Mouse (Mus musculus) kidney, adult 10 weeks (tissue): Measurements from ENCODE around the gene Krt33a. TPM values are rescaled to one million over a fixed set of nuclear protein-coding genes. Genes with fewer than 3 reads are reported as not detected.

Experiments
- polyA plus RNA-seq: library from polyadenylated mRNA; stranded (reverse); fragments of 350-450 nt; fragmentation: Illumina TruSeq; extraction: RNeasy Lipid Tissue Mini Kit (QIAGEN cat#74804); gene quantifications from one replicate; pipeline ENCODE4 v1.2.3, GENCODE M21; 2014; ENCODE audit warnings: low read depth, low replicate concordance

Gene Krt33a
- not detected for polyA plus RNA-seq

GRCm38 (mm10) chr11:100016112-100016511, at the start of gene Krt33a:
Krt33a (minus strand) TSS chr11:100016212.

GRCm38 (mm10) chr11:100050451-100050850, 34.4 kb upstream of the Krt33a start, which contains the start of gene Krt31:
Krt31 (minus strand) TSS chr11:100050551.

GRCm38 (mm10) chr11:100041454-100041853, 25.4 kb upstream of the Krt33a start, which contains the start of gene Krt34:
Krt34 (minus strand) TSS chr11:100041554.

DNA sequence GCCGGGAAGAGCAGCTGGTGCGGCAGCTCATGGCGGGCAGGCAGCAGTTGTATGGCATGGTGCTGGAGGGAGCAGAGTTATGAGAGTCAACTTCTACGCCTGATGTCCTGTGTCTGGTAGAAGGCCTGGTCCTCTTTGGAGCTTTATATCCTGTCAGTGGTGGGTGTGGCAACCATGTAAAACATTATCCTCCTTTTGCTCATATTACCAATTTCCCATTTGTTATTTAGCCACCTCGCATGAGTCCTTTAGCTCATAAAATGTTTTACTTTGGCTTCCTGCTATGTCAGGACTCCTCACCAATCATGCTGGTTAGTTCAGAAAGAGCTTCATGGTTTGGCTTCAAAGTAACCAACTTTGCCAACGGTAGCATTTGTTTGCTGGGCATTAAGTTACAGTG, 13.8 kb upstream of the Krt33a start, which contains the start of gene Krt33b:
Gene Krt33b, minus strand, starts transcription at position 101 of the 400 bp plus-strand sequence.

GRCm38 (mm10) chr11:99993620-99994383, 22.2 kb downstream of the Krt33a start, which contains the start of gene Krtap17-1:
Krtap17-1 (minus strand) TSS chr11:99993994.

GRCm38 (mm10) chr11:99986180-99986647, 29.8 kb downstream of the Krt33a start, which contains the start of gene Krtap16-1:
Krtap16-1 (minus strand) TSS chr11:99986597.

DNA sequence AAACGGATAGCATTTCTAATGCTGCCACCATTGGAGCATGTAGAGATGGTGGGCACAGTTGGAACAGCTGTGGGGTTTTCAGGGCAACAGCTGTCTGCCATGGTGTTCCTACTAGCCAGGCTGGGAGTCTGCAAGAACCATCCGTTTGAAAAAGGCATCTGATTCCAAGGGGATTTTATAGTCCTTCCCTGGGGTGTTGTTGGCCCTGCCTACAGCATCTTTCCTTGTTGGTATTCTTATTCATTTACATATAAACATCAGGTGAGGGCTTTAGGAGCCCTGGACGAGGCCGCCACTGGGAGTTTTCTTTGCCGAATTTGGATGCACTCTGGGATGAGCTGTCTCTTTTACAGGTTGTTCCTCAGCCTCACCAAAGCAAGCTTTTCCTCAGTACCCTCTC, 37.1 kb downstream of the Krt33a start, which contains the start of gene Krtap29-1:
Gene Krtap29-1, minus strand, starts transcription at position 101 of the 400 bp plus-strand sequence.

Other genes with a start within 250 kb of the Krt33a start
- gene Gm11595, start 243.3 kb downstream of the Krt33a start, polyA plus RNA-seq, result not detected
- gene Krtap4-8, start 235.5 kb downstream of the Krt33a start, polyA plus RNA-seq, result not detected
- gene Krtap4-9, start 231.0 kb downstream of the Krt33a start, polyA plus RNA-seq, result not detected
- gene Gm11596, start 222.7 kb downstream of the Krt33a start, polyA plus RNA-seq, result not detected
- gene Gm11569, start 217.3 kb downstream of the Krt33a start, polyA plus RNA-seq, result not detected
- gene Gm11554, start 211.8 kb downstream of the Krt33a start, polyA plus RNA-seq, result not detected
- not detected for gene Krtap4-13, start 206.3 kb downstream of the Krt33a start, polyA plus RNA-seq
- not detected for gene Gm11564, start 200.5 kb downstream of the Krt33a start, polyA plus RNA-seq
- gene 2300003K06Rik, start 178.1 kb downstream of the Krt33a start, polyA plus RNA-seq, result not detected
- not detected for gene Krtap4-16, start 164.6 kb downstream of the Krt33a start, polyA plus RNA-seq
- gene Gm11568, start 158.3 kb downstream of the Krt33a start, polyA plus RNA-seq, result not detected
- not detected for gene Gm11559, start 151.7 kb downstream of the Krt33a start, polyA plus RNA-seq
- not detected for gene Krtap9-1, start 142.8 kb downstream of the Krt33a start, polyA plus RNA-seq
- gene Gm11567, start 137.0 kb downstream of the Krt33a start, polyA plus RNA-seq, result not detected
- gene Krtap31-1, start 108.3 kb downstream of the Krt33a start, polyA plus RNA-seq, result not detected
- gene Gm11565, start 101.5 kb downstream of the Krt33a start, polyA plus RNA-seq, result not detected
- gene Krtap31-2, start 79.9 kb downstream of the Krt33a start, polyA plus RNA-seq, result not detected
- gene Krtap9-5, start 67.7 kb downstream of the Krt33a start, polyA plus RNA-seq, result not detected
- not detected for gene Krtap29-1, start 37.2 kb downstream of the Krt33a start, polyA plus RNA-seq
- not detected for gene Krtap16-1, start 29.6 kb downstream of the Krt33a start, polyA plus RNA-seq
- gene Krtap17-1, start 22.2 kb downstream of the Krt33a start, polyA plus RNA-seq, result not detected
- gene Krt33b, start 13.7 kb upstream of the Krt33a start, polyA plus RNA-seq, result not detected
- gene Krt34, start 25.3 kb upstream of the Krt33a start, polyA plus RNA-seq, result not detected
- gene Krt31, start 34.3 kb upstream of the Krt33a start, polyA plus RNA-seq, result not detected
- not detected for gene Krt32, start 72.0 kb upstream of the Krt33a start, polyA plus RNA-seq
- not detected for gene Krt35, start 80.0 kb upstream of the Krt33a start, polyA plus RNA-seq
- not detected for gene Krt36, start 89.4 kb upstream of the Krt33a start, polyA plus RNA-seq
- gene Krt13, start 105.4 kb upstream of the Krt33a start, polyA plus RNA-seq, result not detected
- not detected for gene Krt15, start 119.7 kb upstream of the Krt33a start, polyA plus RNA-seq
- not detected for gene Krt19, start 132.5 kb upstream of the Krt33a start, polyA plus RNA-seq
- gene Krt9, start 177.0 kb upstream of the Krt33a start, polyA plus RNA-seq, result not detected
- gene Krt14, start 191.3 kb upstream of the Krt33a start, polyA plus RNA-seq, result not detected
- gene Krt16, start 232.7 kb upstream of the Krt33a start, polyA plus RNA-seq, result not detected
- gene Krt17, start 244.8 kb upstream of the Krt33a start, polyA plus RNA-seq, result not detected